Mouse (Mus musculus) kidney, adult 2 months (tissue): Measurements from ENCODE around the gene Arf3. TPM values are rescaled to one million over a fixed set of nuclear protein-coding genes. Genes with fewer than 3 reads are reported as not detected.

Experiments
- DNase-seq: peaks from one replicate; pipeline ENCODE4 v3.0.0; 2021
- H3K27ac ChIP-seq: fragments of 200-500 bp; 2 replicates; pipeline ENCODE4 v1.5.1; 2012; ENCODE audit warnings: low read depth, low read length, control low read depth, inconsistent platforms; ENCODE audit not compliant: insufficient read depth
- H3K27me3 ChIP-seq: fragments of 200-500 bp; replicated peaks from 2 replicates; pipeline ENCODE4 v1.6.1; 2012; ENCODE audit warnings: mild to moderate bottlenecking, moderate library complexity, low read length, inconsistent platforms; ENCODE audit not compliant: control insufficient read depth, insufficient read depth
- H3K36me3 ChIP-seq: fragments of 200-500 bp; 2 replicates; pipeline ENCODE4 v1.6.1; 2012; ENCODE audit warnings: mild to moderate bottlenecking, moderate library complexity, low read length, inconsistent platforms; ENCODE audit not compliant: control insufficient read depth, insufficient read depth
- H3K4me1 ChIP-seq: fragments of 200-500 bp; 2 replicates; pipeline ENCODE4 v1.6.1; 2011; ENCODE audit warnings: low read length; ENCODE audit not compliant: control insufficient read depth, insufficient read depth
- H3K4me3 ChIP-seq: fragments of 200-500 bp; 2 replicates; pipeline ENCODE4 v1.5.1; 2011; ENCODE audit warnings: mild to moderate bottlenecking, low read depth, low read length, control low read depth; ENCODE audit not compliant: insufficient read depth
- CTCF ChIP-seq: fragments of 200-500 bp; conservative IDR thresholded peaks from 2 replicates; pipeline ENCODE4 v1.5.1; 2011; ENCODE audit warnings: low read depth, mild to moderate bottlenecking, control low read depth, low read length, moderate library complexity, mixed read lengths; ENCODE audit not compliant: insufficient read depth, insufficient read length
- POLR2A ChIP-seq: fragments of 200-500 bp; IDR thresholded peaks from one replicate; pipeline ENCODE4 v1.6.1; 2011; ENCODE audit warnings: low read depth, low read length, control low read depth
- WGBS: fragments of 180-500 bp; shearing (Covaris S2); methylation state at CpG from one replicate; pipeline ENCODE4 v1.1.7; 2018; 5-methylcytosine and 5-hydroxymethylcytosine counted together
- polyA plus RNA-seq: library from polyadenylated mRNA; depleted of rRNA; stranded (reverse); fragments of >200 nt; gene quantifications from 2 replicates; pipeline ENCODE4 v1.2.3, GENCODE M21; 2012

Arf3 gene
- polyA plus RNA-seq, 1 experiment: 143 TPM

GRCm38 (mm10) chr15:98780075-98780474 lies 17.1 kb upstream of the Arf3 start:
- Histone ChIP-seq H3K27ac (no peak overlapping the region), H3K4me1 (peaks cover 3% of the 10 kb centered on the region; the same call in 1 of the 2 replicates), H3K36me3 (no peaks in the 10 kb centered on the region), H3K4me3 (no peak overlapping the region), H3K27me3 (peaks cover 13% of the 10 kb centered on the region)
- no peak for DNase-seq
- TF ChIP-seq POLR2A (no peak), CTCF (no peak)
- WGBS: 22% methylated on average over 8 of the region's 8 CpGs

- 17% methylated on average over 11 of the region's 11 CpGs for WGBS
- H3K4me3 ChIP-seq: no peak overlapping the region
- no peaks in the 10 kb centered on the region for H3K36me3 ChIP-seq
- TF ChIP-seq POLR2A (no peak), CTCF (no peak)
- DNase-seq: no peak
- H3K4me1 ChIP-seq: peaks cover 3% of the 10 kb centered on the region; the same call in 1 of the 2 replicates
- peaks cover 13% of the 10 kb centered on the region for H3K27me3 ChIP-seq
- no peak overlapping the region for H3K27ac ChIP-seq
These were observed 15.8 kb upstream of the Arf3 start for GRCm38 (mm10) chr15:98778806-98779205.

GRCm38 (mm10) chr15:98778191-98778770 lies 15.3 kb upstream of the Arf3 start:
- WGBS: 4% methylated on average over 25 of the region's 25 CpGs
- no peak overlapping the region for H3K27ac ChIP-seq
- TF ChIP-seq CTCF (no peak), POLR2A (no peak)
- no peak overlapping the region for H3K4me3 ChIP-seq
- no peaks in the 10 kb centered on the region for H3K36me3 ChIP-seq
- peaks cover 3% of the 10 kb centered on the region; the same call in 1 of the 2 replicates for H3K4me1 ChIP-seq
- DNase-seq: no peak
- H3K27me3 ChIP-seq: peaks cover 13% of the 10 kb centered on the region

- Histone ChIP-seq H3K27ac (no peak within 1 kb of the TSS), H3K36me3 (no peaks in the 10 kb centered on the region), H3K4me1 (peaks cover 5% of the 10 kb centered on the region; the same call in 1 of the 2 replicates), H3K27me3 (peaks cover 13% of the 10 kb centered on the region), H3K4me3 (no peak within 1 kb of the TSS)
- no peak for TF ChIP-seq CTCF
- no peak for TF ChIP-seq POLR2A
- WGBS: 1% methylated on average over 32 of the region's 33 CpGs
- no peak for DNase-seq
These were observed 14.7 kb upstream of the Arf3 start, which contains the start of gene Wnt10b for GRCm38 (mm10) chr15:98777762-98778161. Gene Wnt10b, minus strand, starts transcription at chr15:98778150.

GRCm38 (mm10) chr15:98777005-98777616 lies 14.1 kb upstream of the Arf3 start:
- no peak for DNase-seq
- WGBS: 18% methylated on average over 19 of the region's 19 CpGs
- Histone ChIP-seq H3K36me3 (no peaks in the 10 kb centered on the region), H3K27me3 (peaks cover 13% of the 10 kb centered on the region), H3K27ac (no peak overlapping the region), H3K4me3 (no peak overlapping the region), H3K4me1 (peaks cover 6% of the 10 kb centered on the region; the same call in 1 of the 2 replicates)
- TF ChIP-seq POLR2A: no peak
- TF ChIP-seq CTCF: no peak

GRCm38 (mm10) chr15:98776280-98777004 lies 13.4 kb upstream of the Arf3 start:
- peaks cover 13% of the 10 kb centered on the region for H3K27me3 ChIP-seq
- H3K4me3 ChIP-seq: peak overlapping the region; percentile 31
- DNase-seq: peak; percentile 21
- peaks cover 6% of the 10 kb centered on the region; the same call in 1 of the 2 replicates for H3K4me1 ChIP-seq
- H3K36me3 ChIP-seq: no peaks in the 10 kb centered on the region
- no peak overlapping the region for H3K27ac ChIP-seq
- TF ChIP-seq POLR2A (no peak), CTCF (no peak)
- 5% methylated on average over 62 of the region's 62 CpGs for WGBS

GRCm38 (mm10) chr15:98775533-98775932 lies 12.5 kb upstream of the Arf3 start:
- TF ChIP-seq POLR2A (no peak), CTCF (no peak)
- 25% methylated on average over 5 of the region's 5 CpGs for WGBS
- DNase-seq: no peak
- Histone ChIP-seq H3K27me3 (peaks cover 13% of the 10 kb centered on the region), H3K4me1 (peaks cover 6% of the 10 kb centered on the region; the same call in 1 of the 2 replicates), H3K4me3 (no peak overlapping the region), H3K27ac (no peak overlapping the region), H3K36me3 (no peaks in the 10 kb centered on the region)
